Mouse (Mus musculus) testis, postnatal 14 days (tissue): ENCODE measurements around the gene Atm.

ENCODE experiments used
- DNase-seq: peaks from one replicate; pipeline ENCODE4 v3.0.0; 2021; ENCODE audit warnings: low spot score

Atm gene

DNA sequence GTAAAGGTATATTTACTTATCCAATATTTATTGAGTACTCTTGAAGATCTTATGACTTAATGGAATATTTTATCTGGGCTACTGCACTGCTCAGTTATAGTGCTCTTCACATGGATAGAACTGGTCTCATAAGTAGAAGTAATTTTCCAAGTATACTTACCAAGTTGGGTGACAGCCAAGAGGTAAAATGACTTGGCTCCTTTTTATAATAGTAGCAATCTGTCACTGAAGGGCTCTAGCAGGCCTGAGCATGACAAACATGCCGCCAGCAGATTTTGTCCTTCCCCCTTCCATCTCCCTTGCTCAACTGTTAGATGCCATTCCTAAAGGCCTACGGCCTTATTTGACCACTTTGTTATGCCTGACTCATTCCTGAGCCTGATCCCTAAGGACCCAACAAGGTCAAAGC, 127.6 kb downstream of the Atm start:
- no peak for DNase-seq

- no peak for DNase-seq
Observed at GRCm38 (mm10) chr9:53408548-53408947, 128.0 kb downstream of the Atm start.

DNA sequence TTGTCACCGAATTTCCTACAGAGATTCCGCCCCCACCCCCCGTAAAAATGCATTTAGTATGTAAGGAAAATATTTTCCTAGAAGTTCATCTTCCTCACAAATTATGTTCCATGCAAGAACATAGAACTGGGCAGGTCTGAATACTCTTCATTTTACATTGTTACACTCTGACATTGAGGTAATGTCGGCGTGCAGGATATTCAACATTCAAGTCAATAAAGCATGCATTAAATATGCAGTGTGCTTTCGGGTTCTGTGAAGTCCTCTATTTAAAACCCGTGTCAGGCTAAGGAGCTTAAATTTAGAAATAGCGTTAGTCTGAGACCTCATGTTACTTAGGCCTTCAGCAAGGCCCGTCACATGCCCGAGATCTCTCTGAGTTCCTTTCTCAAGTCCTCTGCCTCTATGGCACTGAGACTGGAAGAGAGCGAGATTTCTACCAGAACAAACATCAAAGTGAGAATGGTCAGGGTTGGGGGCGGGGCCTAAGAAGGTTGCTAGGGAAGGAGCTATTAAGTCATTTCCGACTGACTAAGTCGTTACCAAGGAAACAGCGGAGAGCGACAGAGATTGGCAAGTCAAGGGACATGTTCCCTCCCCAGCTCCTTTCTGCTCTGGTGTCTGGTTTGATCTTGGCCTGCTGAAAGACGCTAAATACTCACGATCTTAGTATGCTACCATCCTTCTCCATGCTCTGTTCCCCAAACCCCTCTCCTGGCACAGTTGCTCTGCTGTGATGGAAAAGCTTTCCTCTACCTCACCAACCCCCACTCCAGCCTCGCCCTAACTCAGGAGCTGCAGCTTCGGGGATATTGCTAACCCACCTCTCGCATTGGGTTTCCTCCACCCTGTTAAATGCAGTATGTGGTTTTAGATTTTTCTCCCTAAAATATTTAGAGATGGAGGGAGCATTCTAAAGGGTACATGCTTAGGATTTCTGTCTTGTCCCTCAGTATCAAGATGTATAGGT, 131.5 kb downstream of the Atm start:
- DNase-seq, result peak; percentile 82

- peak; percentile 63 for DNase-seq
Observed at GRCm38 (mm10) chr9:53404050-53404752, 132.3 kb downstream of the Atm start.

GRCm38 (mm10) chr9:53402991-53403390, 133.5 kb downstream of the Atm start:
- DNase-seq, result no peak

DNA sequence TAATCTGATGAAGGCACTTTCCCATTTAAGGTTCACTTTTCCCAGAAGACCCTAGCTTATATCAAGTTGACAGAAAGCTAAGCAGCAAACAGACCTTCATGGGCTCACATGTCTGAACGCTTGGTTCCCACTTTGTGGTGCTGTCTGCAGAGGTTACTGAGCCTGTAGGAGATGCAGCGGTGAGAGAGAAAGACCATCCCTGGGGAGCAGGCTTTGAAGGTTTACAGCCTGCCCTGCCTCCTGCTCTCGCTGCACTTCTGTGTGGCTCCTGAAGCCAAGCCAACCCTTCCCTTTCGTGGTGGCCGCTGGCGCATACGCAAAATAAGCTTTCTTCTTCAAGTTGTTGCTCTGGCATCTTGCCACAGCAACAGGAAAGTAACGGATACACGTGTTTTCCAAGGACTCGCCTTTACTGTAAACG, 134.2 kb downstream of the Atm start, which contains the start of gene 4930550C14Rik:
Gene 4930550C14Rik, plus strand, starts transcription at position 35 of the 421 bp plus-strand sequence.
- DNase-seq, result peak; percentile 49

DNA sequence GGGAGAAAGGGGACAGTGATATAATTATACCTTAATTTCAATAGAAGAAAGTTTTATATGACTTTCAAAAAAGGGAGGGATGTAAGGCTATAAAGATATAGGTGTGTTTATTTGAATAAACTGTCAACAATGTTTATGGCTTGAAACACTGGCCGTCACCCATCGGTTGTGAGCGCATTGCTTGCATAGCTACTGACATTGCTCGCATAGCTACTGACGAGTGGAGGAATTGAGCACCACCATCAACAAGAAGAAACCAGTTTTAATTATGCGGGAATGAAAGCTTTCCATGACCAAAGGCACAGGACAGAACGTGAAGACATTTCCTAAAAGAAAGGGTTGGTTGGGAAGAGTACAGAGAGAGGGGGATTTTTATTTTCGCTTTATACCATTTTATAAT, 135.4 kb downstream of the Atm start:
- no peak for DNase-seq

DNA sequence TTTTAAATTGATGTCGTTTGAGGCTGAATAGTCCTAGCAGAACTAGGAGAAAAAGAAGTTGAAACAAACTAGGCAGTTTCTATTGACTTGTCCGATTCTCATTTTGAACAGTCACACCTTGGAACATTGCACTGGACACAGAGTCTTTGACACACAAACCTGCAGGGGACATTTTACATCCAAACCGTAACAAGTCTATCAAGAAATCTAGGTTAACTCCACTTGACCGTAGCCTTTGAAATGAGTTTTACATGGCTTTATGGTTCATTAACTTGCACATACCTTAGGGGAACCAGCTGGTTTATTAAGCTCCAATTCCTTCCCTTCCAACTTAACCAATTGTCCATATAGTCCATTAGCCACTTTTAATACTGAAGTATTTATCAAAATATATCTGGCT, 135.8 kb downstream of the Atm start:
- no peak for DNase-seq

GRCm38 (mm10) chr9:53399537-53399936, 137.0 kb downstream of the Atm start:
- DNase-seq, result no peak

DNA sequence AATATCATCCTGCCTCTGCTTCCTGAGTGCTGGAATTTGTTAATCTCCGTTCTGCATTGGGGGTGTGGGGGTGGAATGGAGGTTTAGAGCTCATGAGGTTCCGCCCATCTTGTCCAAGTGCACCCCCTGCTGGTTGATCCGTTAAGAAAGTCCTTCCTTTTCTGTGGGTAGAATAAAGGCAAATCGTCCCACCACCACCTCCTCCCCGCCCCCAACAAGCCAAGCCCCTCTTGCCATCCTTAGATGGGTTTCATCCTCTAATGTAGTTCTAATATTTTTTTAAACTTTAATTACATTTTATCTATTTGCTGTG, 138.2 kb downstream of the Atm start:
- no peak for DNase-seq

GRCm38 (mm10) chr9:53397685-53398387, 138.7 kb downstream of the Atm start:
- no peak for DNase-seq

- no peak for DNase-seq
Observed at GRCm38 (mm10) chr9:53390136-53390535, 146.4 kb downstream of the Atm start.
